Mouse (Mus musculus) bone marrow, adult 2 months (tissue): Measurements from ENCODE around the gene Pxdn. TPM values are rescaled to one million over a fixed set of nuclear protein-coding genes. Genes with fewer than 3 reads are reported as not detected.

Source experiments
- H3K27ac ChIP-seq: fragments of 200-500 bp; 2 replicates; pipeline ENCODE4 v1.5.1; 2012; ENCODE audit warnings: low read depth, mild to moderate bottlenecking, control low read depth, inconsistent platforms, low read length; ENCODE audit not compliant: control insufficient read depth, poor library complexity, insufficient read depth
- H3K4me1 ChIP-seq: fragments of 200-500 bp; 2 replicates; pipeline ENCODE4 v1.6.1; 2011; ENCODE audit warnings: low read length; ENCODE audit not compliant: control insufficient read depth, insufficient read depth
- H3K4me3 ChIP-seq: fragments of 200-500 bp; replicated peaks from 2 replicates; pipeline ENCODE3; 2011; ENCODE audit warnings: mild to moderate bottlenecking, low read depth, low read length, control low read depth; ENCODE audit not compliant: control insufficient read depth
- CTCF ChIP-seq: fragments of 200-500 bp; IDR thresholded peaks from 2 replicates; pipeline ENCODE4 v1.5.1; 2011; ENCODE audit warnings: low read length, control low read depth; ENCODE audit not compliant: control insufficient read depth, insufficient read depth
- POLR2A ChIP-seq: fragments of 200-500 bp; IDR thresholded peaks from 2 replicates; pipeline ENCODE4 v1.6.1; 2011; ENCODE audit warnings: low read depth, mild to moderate bottlenecking, control low read depth, low read length, borderline replicate concordance; ENCODE audit not compliant: control insufficient read depth
- whole genome bisulfite sequencing: fragments of 180-500 bp; shearing (Covaris S2); methylation state at CpG from one replicate; pipeline ENCODE4 v1.1.7; 2018; 5-methylcytosine and 5-hydroxymethylcytosine counted together
- polyA plus RNA-seq: library from polyadenylated mRNA; stranded (reverse); fragments of >200 nt; gene quantifications from 2 replicates; pipeline ENCODE4 v1.2.4, GENCODE M21; 2011; ENCODE audit warnings: low replicate concordance; ENCODE audit not compliant: missing spikeins, insufficient read depth, insufficient read length

Gene Pxdn
- polyA plus RNA-seq, 1 experiment = 1.1 TPM

- 79% methylated on average over 11 of the region's 11 CpGs for WGBS
- TF ChIP-seq CTCF (no peak), POLR2A (no peak)
- H3K4me1 ChIP-seq = no peaks in the 10 kb centered on the region
Observed at GRCm38 (mm10) chr12:29921481-29921880, 15.9 kb upstream of the Pxdn start.

GRCm38 (mm10) chr12:29926896-29927295 lies 10.5 kb upstream of the Pxdn start:
- 32% methylated on average over 3 of the region's 3 CpGs for WGBS
- H3K4me1 ChIP-seq = no peaks in the 10 kb centered on the region
- H3K27ac ChIP-seq = no peak overlapping the region
- TF ChIP-seq CTCF (no peak), POLR2A (no peak)
- H3K4me3 ChIP-seq = no peak overlapping the region

More at GRCm38 (mm10) chr12:29921481-29921880, 15.9 kb upstream of the Pxdn start:
- H3K27ac ChIP-seq = no peak overlapping the region
- no peak overlapping the region for H3K4me3 ChIP-seq

GRCm38 (mm10) chr12:29930591-29930990 lies 6.8 kb upstream of the Pxdn start:
- Histone ChIP-seq H3K4me1 (no peaks in the 10 kb centered on the region), H3K27ac (no peak overlapping the region), H3K4me3 (no peak overlapping the region)
- WGBS = 61% methylated on average over 1 of the region's 1 CpGs
- TF ChIP-seq POLR2A (no peak), CTCF (no peak)

DNA sequence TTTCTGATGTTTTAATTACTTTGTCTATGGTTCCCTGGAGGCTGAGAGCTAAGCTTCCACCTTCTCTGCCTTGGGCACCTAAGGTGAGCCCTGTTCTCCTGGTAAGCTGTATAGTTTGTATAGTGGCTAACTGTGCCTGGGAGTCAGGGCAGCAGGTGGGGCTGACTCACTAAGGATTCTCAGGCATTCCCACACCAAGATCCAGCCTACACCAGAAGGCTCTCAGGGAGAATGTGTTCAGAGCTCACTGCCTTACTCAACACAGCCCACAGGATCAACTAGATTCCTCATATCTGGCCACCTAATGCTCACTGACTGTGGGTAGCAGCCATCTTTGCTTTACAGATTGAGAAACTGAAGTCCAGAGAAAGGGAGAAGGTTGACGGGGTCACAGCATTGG lies 4.5 kb upstream of the Pxdn start:
- WGBS = 85% methylated on average over 1 of the region's 1 CpGs
- no peak overlapping the region for H3K27ac ChIP-seq

GRCm38 (mm10) chr12:29933501-29933900 lies 3.9 kb upstream of the Pxdn start:
- no peaks in the 10 kb centered on the region for H3K4me1 ChIP-seq
- H3K27ac ChIP-seq = no peak overlapping the region
- TF ChIP-seq CTCF (no peak), POLR2A (no peak)
- WGBS = 79% methylated on average over 2 of the region's 2 CpGs
- H3K4me3 ChIP-seq = no peak overlapping the region

More for the DNA sequence above, 4.5 kb upstream of the Pxdn start:
- H3K4me1 ChIP-seq = no peaks in the 10 kb centered on the region
- no peak overlapping the region for H3K4me3 ChIP-seq
- no peak for TF ChIP-seq CTCF
- TF ChIP-seq POLR2A = no peak

DNA sequence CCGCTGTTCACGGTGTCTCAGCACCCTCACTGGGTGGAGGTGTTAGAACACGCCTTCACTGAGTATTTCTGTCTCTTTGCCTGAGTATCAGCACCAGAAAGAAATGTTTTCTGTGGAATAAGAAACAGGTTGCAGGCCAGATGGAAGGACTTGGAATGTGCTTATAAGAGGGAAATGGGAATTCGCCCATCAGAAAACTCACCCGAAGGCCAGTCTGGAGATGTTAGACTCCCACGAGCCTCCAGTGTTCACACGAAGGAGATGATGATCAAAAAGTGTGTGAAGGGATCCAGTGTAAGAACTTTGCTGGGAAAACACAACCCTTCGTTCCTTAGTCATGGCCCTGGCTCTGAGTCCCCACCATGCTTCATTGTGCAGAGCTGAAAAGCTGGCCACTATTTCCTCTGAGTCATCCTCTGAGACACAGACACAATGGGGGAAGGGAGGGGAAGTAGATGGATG lies 3.3 kb upstream of the Pxdn start:
- Histone ChIP-seq H3K27ac (no peak overlapping the region), H3K4me3 (no peak overlapping the region), H3K4me1 (no peaks in the 10 kb centered on the region)
- TF ChIP-seq CTCF (no peak), POLR2A (no peak)
- 65% methylated on average over 8 of the region's 8 CpGs for WGBS

DNA sequence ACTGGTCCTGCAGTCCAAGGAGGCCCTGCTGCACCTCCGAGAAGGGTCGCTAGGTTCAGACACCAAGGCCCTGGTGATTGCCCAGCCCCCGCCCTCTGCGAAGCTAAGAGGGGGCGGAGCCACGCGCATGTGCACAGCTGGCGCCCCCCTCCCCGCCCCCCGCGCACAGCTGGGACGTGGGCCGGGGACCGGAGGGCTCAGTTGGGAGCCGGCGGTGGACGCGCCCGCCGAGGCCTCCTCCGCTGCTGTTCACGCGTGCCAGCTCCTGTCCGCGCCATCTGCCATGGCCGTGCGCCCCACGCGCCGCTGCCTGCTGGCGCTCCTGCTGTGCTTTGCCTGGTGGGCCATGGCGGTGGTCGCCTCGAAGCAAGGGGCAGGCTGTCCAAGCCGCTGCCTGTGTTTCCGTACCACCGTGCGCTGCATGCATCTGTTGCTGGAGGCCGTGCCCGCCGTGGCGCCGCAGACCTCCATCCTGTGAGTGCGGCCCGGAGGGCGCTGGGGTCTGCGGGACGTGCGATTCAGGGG lies 505 bp downstream of the Pxdn start:
- H3K4me3 ChIP-seq = no peak overlapping the region
- TF ChIP-seq CTCF (no peak), POLR2A (no peak)
- no peaks in the 10 kb centered on the region for H3K4me1 ChIP-seq
- no peak overlapping the region for H3K27ac ChIP-seq
- 3% methylated on average over 49 of the region's 49 CpGs for WGBS

- H3K4me3 ChIP-seq = no peak overlapping the region
- H3K27ac ChIP-seq = no peak overlapping the region
Observed at GRCm38 (mm10) chr12:29938376-29939041, 1.1 kb downstream of the Pxdn start.

More at GRCm38 (mm10) chr12:29938376-29939041, 1.1 kb downstream of the Pxdn start:
- 4% methylated on average over 40 of the region's 40 CpGs for WGBS
- no peaks in the 10 kb centered on the region for H3K4me1 ChIP-seq
- TF ChIP-seq CTCF (no peak), POLR2A (no peak)
